Mouse (Mus musculus) heart, adult 18-20 months (tissue): ENCODE results near the gene Ifna5. TPM values are rescaled to one million over a fixed set of nuclear protein-coding genes. Genes with fewer than 3 reads are reported as not detected.
"Not testable (repeated sequence)": the region's sequence is repeated elsewhere in the genome, so short reads cannot be mapped to it uniquely, and the experiment has no call there.

Experiments
- DNase-seq, 2 experiments: peaks; one replicate each; pipeline ENCODE4 v3.0.0; 2021 to 2022; ENCODE audit warnings: mixed read lengths in 1 of 2
- long read RNA-seq, 2 experiments: library from polyadenylated mRNA; stranded (forward); transcript quantifications; one replicate each; pipeline ENCODE4 v2.0.0; 2021
- total RNA-seq, 2 experiments: library from RNA; stranded (reverse); gene quantifications; 2 replicates each; pipeline ENCODE4 v1.2.3; 2021

The Ifna5 gene
- not detected for total RNA-seq
- long read RNA-seq, experiment 1: 0 reads
- long read RNA-seq, experiment 2: 0 reads

GRCm38 (mm10) chr4:88835225-88835624 lies at the start of gene Ifna5:
TSS of gene Ifna5 (plus strand) at chr4:88835525.
- not testable (repeated sequence) for DNase-seq

- DNase-seq: peak; percentile 66 to 83
These were observed 46.9 kb upstream of the Ifna5 start, which contains the start of gene Gm13277 for GRCm38 (mm10) chr4:88788402-88788801. TSS of gene Gm13277 (plus strand) at chr4:88788632.

GRCm38 (mm10) chr4:88791250-88791649 lies 44.1 kb upstream of the Ifna5 start, which contains the start of gene Gm13278:
TSS of gene Gm13278 (plus strand) at chr4:88791550.
- not testable (repeated sequence) for DNase-seq

DNA sequence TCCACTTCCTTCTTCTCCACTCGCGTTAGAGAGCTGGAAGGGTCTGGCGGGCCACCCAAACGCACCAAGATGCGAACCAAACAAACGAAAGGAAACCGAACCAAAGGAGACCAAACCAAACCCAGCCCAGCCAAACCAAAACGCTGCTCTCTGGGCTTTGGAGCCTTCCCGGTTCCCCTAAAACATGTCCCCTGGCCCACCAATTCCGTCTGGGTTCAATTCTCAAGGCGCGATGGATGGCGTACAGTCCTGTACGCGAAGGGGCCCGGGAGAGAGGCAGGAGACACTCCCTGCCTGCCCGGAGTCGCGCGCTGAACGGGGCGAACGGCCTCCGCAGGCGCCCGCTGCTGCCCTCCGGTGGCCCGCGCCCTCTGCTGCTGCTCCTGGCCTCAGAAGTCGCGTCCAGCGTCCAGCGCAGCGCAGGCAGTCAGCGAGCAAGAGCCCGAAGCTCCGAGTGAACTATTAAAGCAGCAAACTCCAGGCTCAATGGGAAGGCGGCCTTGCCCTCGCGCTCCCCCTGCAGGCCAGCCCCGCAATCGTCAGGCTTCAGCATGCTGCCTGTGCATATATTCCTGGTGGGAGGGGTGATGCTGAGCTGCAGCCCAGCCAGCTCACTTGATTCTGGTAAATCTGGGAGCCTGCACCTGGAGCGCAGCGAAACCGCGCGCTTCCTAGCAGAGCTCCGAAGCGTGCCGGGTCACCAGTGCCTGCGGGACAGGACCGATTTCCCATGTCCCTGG lies 41.2 kb upstream of the Ifna5 start, which contains the start of gene Gm13275:
TSS of gene Gm13275 (plus strand) at position 552 of the 740 bp plus-strand sequence.
- peak; percentile 71 to 94 for DNase-seq

DNA sequence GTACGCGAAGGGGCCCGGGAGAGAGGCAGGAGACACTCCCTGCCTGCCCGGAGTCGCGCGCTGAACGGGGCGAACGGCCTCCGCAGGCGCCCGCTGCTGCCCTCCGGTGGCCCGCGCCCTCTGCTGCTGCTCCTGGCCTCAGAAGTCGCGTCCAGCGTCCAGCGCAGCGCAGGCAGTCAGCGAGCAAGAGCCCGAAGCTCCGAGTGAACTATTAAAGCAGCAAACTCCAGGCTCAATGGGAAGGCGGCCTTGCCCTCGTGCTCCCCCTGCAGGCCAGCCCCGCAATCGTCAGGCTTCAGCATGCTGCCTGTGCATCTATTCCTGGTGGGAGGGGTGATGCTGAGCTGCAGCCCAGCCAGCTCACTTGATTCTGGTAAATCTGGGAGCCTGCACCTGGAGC lies 38.2 kb upstream of the Ifna5 start, which contains the start of gene Gm13279:
TSS of gene Gm13279 (plus strand) at position 301 of the 400 bp plus-strand sequence.
- DNase-seq: not testable (repeated sequence)

DNA sequence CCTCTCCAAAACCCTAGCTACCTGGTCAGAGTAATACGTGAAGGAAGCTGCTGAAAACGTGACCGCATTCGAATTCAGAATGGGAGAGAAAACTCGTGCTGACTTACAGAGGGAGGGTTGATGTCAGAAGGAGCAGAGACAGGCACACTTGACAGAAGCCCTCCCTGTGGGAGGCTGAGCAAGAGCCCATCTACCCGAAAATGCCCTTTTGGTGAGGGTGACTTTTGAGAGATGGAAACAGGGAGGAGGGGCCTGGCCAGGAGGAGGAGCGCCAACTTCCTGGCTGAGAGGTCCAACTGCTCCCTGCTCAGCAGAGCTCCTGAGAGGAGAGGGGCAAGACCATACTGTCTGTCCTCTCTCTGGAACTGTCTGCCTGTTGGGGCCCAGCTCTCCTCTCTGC lies 36.0 kb upstream of the Ifna5 start, which contains the start of gene Gm13285:
TSS of gene Gm13285 (plus strand) at position 301 of the 400 bp plus-strand sequence.
- DNase-seq: not testable (repeated sequence)

GRCm38 (mm10) chr4:88802954-88803353 lies 32.4 kb upstream of the Ifna5 start, which contains the start of gene Gm13287:
TSS of gene Gm13287 (plus strand) at chr4:88803254.
- DNase-seq: not testable (repeated sequence)

DNA sequence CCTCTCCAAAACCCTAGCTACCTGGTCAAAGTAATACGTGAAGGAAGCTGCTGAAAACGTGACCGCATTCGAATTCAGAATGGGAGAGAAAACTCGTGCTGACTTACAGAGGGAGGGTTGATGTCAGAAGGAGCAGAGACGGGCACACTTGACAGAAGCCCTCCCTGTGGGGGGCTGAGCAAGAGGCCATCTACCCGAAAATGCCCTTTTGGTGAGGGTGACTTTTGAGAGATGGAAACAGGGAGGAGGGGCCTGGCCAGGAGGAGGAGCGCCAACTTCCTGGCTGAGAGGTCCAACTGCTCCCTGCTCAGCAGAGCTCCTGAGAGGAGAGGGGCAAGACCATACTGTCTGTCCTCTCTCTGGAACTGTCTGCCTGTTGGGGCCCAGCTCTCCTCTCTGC lies 30.1 kb upstream of the Ifna5 start, which contains the start of gene Gm13288:
TSS of gene Gm13288 (plus strand) at position 301 of the 400 bp plus-strand sequence.
- not testable (repeated sequence) for DNase-seq

GRCm38 (mm10) chr4:88805761-88806160 lies 29.6 kb upstream of the Ifna5 start:
- peak; percentile 18 to 44 for DNase-seq

- DNase-seq: no peak
These were observed 19.4 kb upstream of the Ifna5 start, which contains the start of gene Ifna7 for GRCm38 (mm10) chr4:88815928-88816327. TSS of gene Ifna7 (plus strand) at chr4:88816228.

GRCm38 (mm10) chr4:88819659-88820058 lies 15.7 kb upstream of the Ifna5 start, which contains the start of gene Ifna11:
TSS of gene Ifna11 (plus strand) at chr4:88819959.
- DNase-seq: no peak

GRCm38 (mm10) chr4:88822995-88823394 lies 12.3 kb upstream of the Ifna5 start:
- peak in 1 of 2 experiments; percentile 25 for DNase-seq

DNA sequence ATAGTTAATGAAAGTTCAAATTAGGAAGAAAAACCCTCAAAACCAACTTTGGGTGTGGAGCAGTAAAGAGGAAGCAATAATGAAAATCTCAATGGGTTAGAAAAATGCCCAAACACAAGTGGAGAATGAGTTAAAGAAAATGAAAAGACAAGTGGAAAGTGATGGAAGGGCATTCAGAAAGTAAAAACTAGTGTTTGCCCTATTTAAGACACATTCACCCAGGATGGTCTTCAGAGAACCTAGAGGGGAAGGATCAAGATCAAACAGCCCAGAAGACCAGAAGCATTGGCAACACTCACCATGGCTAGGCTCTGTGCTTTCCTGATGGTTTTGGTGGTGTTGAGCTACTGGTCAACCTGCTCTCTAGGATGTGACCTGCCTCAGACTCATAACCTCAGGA lies 8.2 kb upstream of the Ifna5 start, which contains the start of gene Ifna6:
TSS of gene Ifna6 (plus strand) at position 301 of the 400 bp plus-strand sequence.
- DNase-seq: not testable (repeated sequence)

DNA sequence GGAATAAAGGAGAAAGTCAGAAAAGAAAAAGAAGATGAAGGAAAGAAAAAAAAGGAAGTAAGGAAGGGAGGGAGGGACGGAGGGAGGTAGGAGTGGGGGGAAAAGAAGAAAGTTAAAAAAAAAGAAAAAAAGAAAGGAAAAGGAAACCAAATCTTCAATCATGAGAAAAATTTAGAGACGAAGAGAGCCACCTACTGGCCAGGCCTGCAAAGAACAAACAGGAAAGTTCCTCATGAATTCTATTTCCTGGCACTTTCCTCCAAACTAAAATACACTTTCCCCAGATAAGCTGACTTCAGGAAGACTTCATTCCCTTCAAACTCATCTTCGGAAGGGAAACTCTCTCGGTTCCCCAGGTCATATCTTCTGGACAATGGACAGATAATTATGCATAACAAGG lies 4.8 kb upstream of the Ifna5 start:
- DNase-seq: peak in 1 of 2 experiments; percentile 53

DNA sequence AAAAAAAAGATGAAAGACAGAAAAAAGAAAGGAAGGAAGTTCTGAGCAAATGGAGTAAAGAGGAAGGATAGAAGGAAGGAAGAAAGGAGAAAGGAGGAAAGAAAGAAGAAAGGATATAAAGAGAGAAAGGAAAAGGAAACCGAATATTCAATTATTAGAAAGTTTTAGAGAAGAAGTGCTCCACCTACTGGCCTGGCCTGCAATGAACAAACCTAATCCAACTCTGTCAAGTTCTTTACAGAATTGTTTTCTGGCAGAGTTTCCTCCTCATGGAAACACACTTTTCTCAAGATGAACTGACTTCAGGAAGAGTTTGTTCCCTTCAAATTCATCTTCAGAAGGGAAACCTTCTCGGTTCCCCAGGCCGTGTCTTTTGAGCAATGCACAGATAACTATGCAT lies 3.5 kb downstream of the Ifna5 start:
- peak in 1 of 2 experiments; percentile 26 for DNase-seq

DNA sequence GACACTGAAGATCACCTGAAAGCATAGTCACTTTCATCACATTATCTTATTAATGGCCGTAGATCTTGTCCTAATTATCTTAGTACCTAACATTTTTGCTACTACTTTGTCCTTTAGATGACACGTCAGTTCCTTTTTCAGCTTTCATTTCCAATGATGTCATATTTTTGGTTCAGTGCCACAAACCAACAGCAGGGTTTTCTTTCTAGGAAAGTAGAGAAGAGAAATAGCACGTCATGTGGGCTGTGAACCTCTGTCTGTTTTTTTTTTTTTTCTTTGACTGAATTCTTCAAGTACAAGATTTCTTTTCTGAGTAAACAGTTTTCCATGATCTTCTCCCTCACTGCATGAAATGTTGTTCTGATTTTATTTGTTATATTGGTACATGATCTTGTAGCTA lies 4.7 kb downstream of the Ifna5 start:
- no peak for DNase-seq

GRCm38 (mm10) chr4:88841438-88841911 lies 6.2 kb downstream of the Ifna5 start, which contains the start of gene Ifna4:
TSS of gene Ifna4 (plus strand) at chr4:88841861.
- no peak for DNase-seq

GRCm38 (mm10) chr4:88845334-88845733 lies 10.0 kb downstream of the Ifna5 start:
- no peak for DNase-seq

GRCm38 (mm10) chr4:88849698-88850097 lies 14.4 kb downstream of the Ifna5 start, which contains the start of gene Ifna1:
TSS of gene Ifna1 (plus strand) at chr4:88850087.
- DNase-seq: no peak

DNA sequence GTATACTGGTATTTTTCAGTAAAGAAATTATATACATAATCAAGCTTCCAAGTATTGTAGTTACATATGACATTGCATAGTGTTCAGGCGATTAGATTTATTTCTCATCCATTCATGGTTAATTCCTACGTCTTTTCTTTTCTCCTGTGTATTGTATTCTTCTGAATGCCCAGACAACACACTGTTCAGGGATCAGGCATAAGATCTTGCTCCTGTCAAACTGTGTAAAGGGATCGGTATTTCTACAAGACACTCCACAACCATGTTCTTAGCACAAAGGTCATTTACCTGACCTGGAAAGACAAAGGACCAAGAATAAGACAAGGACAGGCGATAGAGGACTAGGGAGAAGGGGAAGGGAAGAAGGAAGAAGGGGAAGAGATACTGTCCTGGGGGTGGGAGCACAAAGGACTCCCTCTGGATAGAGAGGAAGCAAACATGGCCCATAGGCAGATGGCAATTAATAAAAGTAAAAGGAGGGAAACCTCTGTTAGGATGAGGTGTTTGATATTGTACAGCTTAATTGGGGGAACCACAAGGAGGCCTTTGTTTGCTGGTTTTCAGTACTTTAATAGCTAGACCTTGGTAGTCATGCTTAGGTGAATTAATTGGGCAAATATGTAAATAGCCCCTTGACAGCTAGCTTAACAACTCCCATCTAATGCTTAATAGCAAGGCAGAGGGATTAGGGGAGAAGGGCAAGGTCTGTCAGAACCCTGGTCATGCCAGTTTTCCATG lies 15.9 kb downstream of the Ifna5 start:
- no peak for DNase-seq

DNA sequence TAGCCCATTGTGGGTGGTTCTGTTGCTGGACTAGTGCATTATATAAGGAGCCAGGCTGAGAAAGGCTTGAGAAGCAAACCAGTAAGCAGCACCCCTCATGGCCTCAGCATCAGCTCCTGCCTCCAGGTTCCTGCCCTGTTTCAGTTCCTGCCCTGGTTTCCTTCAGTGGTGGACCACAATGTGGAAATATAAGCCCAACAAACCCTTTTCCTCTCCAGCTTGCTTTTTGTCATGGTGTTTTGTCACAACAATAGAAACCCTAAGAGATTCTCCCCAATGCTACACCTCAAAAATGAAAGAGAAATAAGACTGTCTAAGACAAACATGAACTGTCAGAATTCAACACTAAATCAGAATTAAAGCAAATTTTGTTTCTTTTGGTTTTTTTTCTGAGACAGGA lies 23.9 kb downstream of the Ifna5 start:
- DNase-seq: no peak

GRCm38 (mm10) chr4:88863309-88863708 lies 28.0 kb downstream of the Ifna5 start:
- no peak for DNase-seq
